Mouse (Mus musculus): ENCODE results near the gene Stard9. TPM values are rescaled to one million over a fixed set of nuclear protein-coding genes. Genes with fewer than 3 reads are reported as not detected.

Stard9 gene
- total and polyA plus RNA-seq, 3 experiments, result 0.50 to 1.1 TPM; not detected in 1

GRCm38 (mm10) chr2:120616279-120617163, 12.4 kb upstream of the Stard9 start (continued):
- TF ChIP-seq EP300 (IDR thresholded peaks at IDR 0.05; ENCODE audit: low read depth in 1 of 2, low read length in 2 of 2), result peak; percentile 67 to 84
- no peak for TF ChIP-seq SMC3 (IDR thresholded peaks at IDR 0.05; ENCODE audit: low read depth, low read length)
- no peak for TF ChIP-seq POLR2AphosphoS2 (IDR thresholded peaks at IDR 0.05; ENCODE audit: low read length)

- Histone ChIP-seq H3K4me1 (ENCODE audit: control insufficient read depth in 1 of 2, insufficient read depth in 2 of 2, low read length in 2 of 2) (peaks cover 0 to 12% of the 10 kb centered on the region in 2 experiments; a peak in 2 of 4 replicates), H3K9me3 (replicated peaks; ENCODE audit: insufficient read depth, low read length) (no peaks in the 10 kb centered on the region), H3K36me3 (ENCODE audit: control insufficient read depth in 1 of 2, insufficient read depth in 2 of 2, low read length in 2 of 2) (peaks cover 11 to 14% of the 10 kb centered on the region in 2 experiments)
Observed at GRCm38 (mm10) chr2:120619538-120619937, 9.4 kb upstream of the Stard9 start.

GRCm38 (mm10) chr2:120622920-120623319, 6.0 kb upstream of the Stard9 start:
- Histone ChIP-seq H3K27ac (ENCODE audit: control insufficient read depth, low read depth, low read length) (no peak overlapping the region), H3K4me1 (ENCODE audit: control insufficient read depth in 1 of 2, insufficient read depth in 2 of 2, low read length in 2 of 2) (0 out of 4 replicates have a peak, but pooled peaks cover 0 to 2% of the 10 kb centered on the region in 2 experiments), H3K9ac (ENCODE audit: control insufficient read depth, low read depth, low read length, poor library complexity, severe bottlenecking) (no peak overlapping the region), H3K27me3 (ENCODE audit: control insufficient read depth in 1 of 2, insufficient read depth in 2 of 2, low read length in 2 of 2) (no peaks in the 10 kb centered on the region), H3K4me3 (ENCODE audit: control insufficient read depth in 1 of 2, insufficient read depth in 1 of 2, low read depth in 2 of 2, low read length in 2 of 2) (no peak overlapping the region), H3K36me3 (ENCODE audit: control insufficient read depth in 1 of 2, insufficient read depth in 2 of 2, low read length in 2 of 2) (peaks cover 2 to 7% of the 10 kb centered on the region in 2 experiments; a peak in 1 of 4 replicates), H3K9me3 (replicated peaks; ENCODE audit: insufficient read depth, low read length) (no peaks in the 10 kb centered on the region), H3K79me2 (ENCODE audit: control insufficient read depth, insufficient read depth, low read length, poor library complexity) (no peaks in the 10 kb centered on the region)
- TF ChIP-seq GABPA (IDR thresholded peaks at IDR 0.05; ENCODE audit: low read depth, low read length) (no peak), ELF1 (IDR thresholded peaks at IDR 0.05; ENCODE audit: low read depth, low read length) (no peak), BHLHE40 (IDR thresholded peaks at IDR 0.05; ENCODE audit: borderline replicate concordance, low read depth, low read length) (no peak), CHD2 (IDR thresholded peaks at IDR 0.05; ENCODE audit: low read length) (no peak), RCOR1 (IDR thresholded peaks at IDR 0.05; ENCODE audit: low read depth, low read length) (no peak), KAT2A (conservative IDR thresholded peaks at IDR 0.05; ENCODE audit: low read depth, low read length) (no peak), EP300 (IDR thresholded peaks at IDR 0.05; ENCODE audit: low read depth in 1 of 2, low read length in 2 of 2) (no peak), POLR2AphosphoS5 (IDR thresholded peaks at IDR 0.05; ENCODE audit: borderline replicate concordance, low read depth, low read length) (no peak), TAL1 (IDR thresholded peaks at IDR 0.05; ENCODE audit: low read length) (no peak), ZKSCAN1 (IDR thresholded peaks at IDR 0.05; ENCODE audit: low read depth, low read length) (no peak), NRF1 (IDR thresholded peaks at IDR 0.05; ENCODE audit: insufficient read depth, low read depth, low read length, poor library complexity, severe bottlenecking) (no peak), MEF2A (IDR thresholded peaks at IDR 0.05; ENCODE audit: extremely low read depth, insufficient replicate concordance, low read depth, low read length, poor library complexity, severe bottlenecking) (no peak), CHD1 (IDR thresholded peaks at IDR 0.05; ENCODE audit: low read depth, low read length) (no peak), CTCF (IDR thresholded peaks at IDR 0.05 in 2 of 3, conservative IDR thresholded peaks at IDR 0.05 in 1 of 3; ENCODE audit: control insufficient read depth in 1 of 3, insufficient read depth in 1 of 3, low read depth in 2 of 3, low read length in 3 of 3, poor library complexity in 1 of 3, severe bottlenecking in 1 of 3) (no peak), USF1 (IDR thresholded peaks at IDR 0.05; ENCODE audit: low read depth, low read length) (no peak), POLR2A (IDR thresholded peaks at IDR 0.05; ENCODE audit: control insufficient read depth in 1 of 2, insufficient read depth in 1 of 2, low read depth in 1 of 2, low read length in 2 of 2, poor library complexity in 1 of 2) (no peak)
- DNase-seq (ENCODE audit: low read depth, low spot score), result no peak

More at GRCm38 (mm10) chr2:120619538-120619937, 9.4 kb upstream of the Stard9 start:
- TF ChIP-seq POLR2A (IDR thresholded peaks at IDR 0.05; ENCODE audit: control insufficient read depth in 1 of 2, insufficient read depth in 1 of 2, low read depth in 1 of 2, low read length in 2 of 2, poor library complexity in 1 of 2) (no peak), MYC (IDR thresholded peaks at IDR 0.05; ENCODE audit: low read depth, low read length) (0 out of 2 replicates have a peak, but pooled peaks have one; percentile 27), SMC3 (IDR thresholded peaks at IDR 0.05; ENCODE audit: low read depth, low read length) (peak; percentile 60), ZC3H11A (IDR thresholded peaks at IDR 0.05; ENCODE audit: low read depth, low read length) (peak; percentile 57), CTCF (IDR thresholded peaks at IDR 0.05 in 2 of 3, conservative IDR thresholded peaks at IDR 0.05 in 1 of 3; ENCODE audit: control insufficient read depth in 1 of 3, insufficient read depth in 1 of 3, low read depth in 2 of 3, low read length in 3 of 3, poor library complexity in 1 of 3, severe bottlenecking in 1 of 3) (peak; percentile 52 to 54 (median 53)), ZMIZ1 (IDR thresholded peaks at IDR 0.05; ENCODE audit: low read depth, low read length) (no peak), TCF12 (IDR thresholded peaks at IDR 0.05; ENCODE audit: low read depth, low read length) (no peak), RAD21 (IDR thresholded peaks at IDR 0.05; ENCODE audit: low read depth, low read length) (peak; percentile 44), TAL1 (IDR thresholded peaks at IDR 0.05; ENCODE audit: low read length) (no peak)
- Histone ChIP-seq H3K27me3 (ENCODE audit: control insufficient read depth in 1 of 2, insufficient read depth in 2 of 2, low read length in 2 of 2) (no peaks in the 10 kb centered on the region), H3K9ac (ENCODE audit: control insufficient read depth, low read depth, low read length, poor library complexity, severe bottlenecking) (no peak overlapping the region), H3K79me2 (ENCODE audit: control insufficient read depth, insufficient read depth, low read length, poor library complexity) (no peaks in the 10 kb centered on the region), H3K4me3 (ENCODE audit: control insufficient read depth in 1 of 2, insufficient read depth in 1 of 2, low read depth in 2 of 2, low read length in 2 of 2) (no peak overlapping the region), H3K27ac (ENCODE audit: control insufficient read depth, low read depth, low read length) (no peak overlapping the region)
- peak; percentile 30 for DNase-seq (ENCODE audit: low read depth, low spot score)
